Mouse (Mus musculus): ENCODE data around the gene Gm6169. TPM values are rescaled to one million over a fixed set of nuclear protein-coding genes. Genes with fewer than 3 reads are reported as not detected.
A peak's percentile ranks its signal among the peaks of the same experiment; 100 is the strongest.
"Not testable (repeated sequence)": the region's sequence is repeated elsewhere in the genome, so short reads cannot be mapped to it uniquely, and the experiment has no call there.

The Gm6169 gene
- polyA plus RNA-seq, 1 experiment from 2014 or later, result 0.42 TPM

DNA sequence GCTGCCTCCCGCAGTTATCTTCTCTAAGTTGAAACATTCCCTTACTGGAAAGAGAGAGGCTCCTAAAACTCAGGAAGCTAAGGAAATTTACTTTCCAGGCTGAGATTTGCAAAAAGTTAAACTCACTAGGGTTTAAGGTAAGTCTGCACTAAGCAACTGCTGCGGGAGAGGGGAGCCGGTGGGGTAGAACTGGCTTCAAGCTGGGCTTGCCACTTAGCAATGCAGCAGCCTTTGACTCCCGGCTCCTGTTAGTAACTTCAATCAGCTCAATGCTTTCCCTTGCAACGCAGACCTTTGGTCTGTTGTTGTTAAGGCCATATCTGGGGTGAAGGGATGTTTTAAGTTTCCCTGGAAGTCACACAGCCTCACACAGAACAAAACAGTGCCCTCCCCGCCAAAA lies 31.3 kb downstream of the Gm6169 start:
- H3K4me3 ChIP-seq (ENCODE audit: low read depth, low read length), result no peak overlapping the region
- no peak overlapping the region for H3K4me2 ChIP-seq (ENCODE audit: low read depth, low read length)
- H3K27me3 ChIP-seq (ENCODE audit: control insufficient read depth, insufficient read depth, low read length), result no peaks in the 10 kb centered on the region
- ATAC-seq (replicated peaks; ENCODE audit: insufficient number of reproducible peaks, low FRiP score, low TSS enrichment, low read depth) (no peak), DNase-seq (ENCODE audit: low spot score) (peak; percentile 24)
- no peak overlapping the region for H3K27ac ChIP-seq (replicated peaks; ENCODE audit: low read depth, low read length)
- H3K9ac ChIP-seq (replicated peaks; ENCODE audit: low read length), result no peak overlapping the region
- H3K36me3 ChIP-seq (replicated peaks; ENCODE audit: control insufficient read depth, insufficient read depth, low read depth, low read length), result no peaks in the 10 kb centered on the region
- WGBS, result 4% methylated on average over 6 of the region's 6 CpGs
- no peaks in the 10 kb centered on the region for H3K4me1 ChIP-seq (ENCODE audit: control insufficient read depth, insufficient read depth, low read length)
- no peaks in the 10 kb centered on the region for H3K9me3 ChIP-seq (replicated peaks; ENCODE audit: control insufficient read depth, low read length)

DNA sequence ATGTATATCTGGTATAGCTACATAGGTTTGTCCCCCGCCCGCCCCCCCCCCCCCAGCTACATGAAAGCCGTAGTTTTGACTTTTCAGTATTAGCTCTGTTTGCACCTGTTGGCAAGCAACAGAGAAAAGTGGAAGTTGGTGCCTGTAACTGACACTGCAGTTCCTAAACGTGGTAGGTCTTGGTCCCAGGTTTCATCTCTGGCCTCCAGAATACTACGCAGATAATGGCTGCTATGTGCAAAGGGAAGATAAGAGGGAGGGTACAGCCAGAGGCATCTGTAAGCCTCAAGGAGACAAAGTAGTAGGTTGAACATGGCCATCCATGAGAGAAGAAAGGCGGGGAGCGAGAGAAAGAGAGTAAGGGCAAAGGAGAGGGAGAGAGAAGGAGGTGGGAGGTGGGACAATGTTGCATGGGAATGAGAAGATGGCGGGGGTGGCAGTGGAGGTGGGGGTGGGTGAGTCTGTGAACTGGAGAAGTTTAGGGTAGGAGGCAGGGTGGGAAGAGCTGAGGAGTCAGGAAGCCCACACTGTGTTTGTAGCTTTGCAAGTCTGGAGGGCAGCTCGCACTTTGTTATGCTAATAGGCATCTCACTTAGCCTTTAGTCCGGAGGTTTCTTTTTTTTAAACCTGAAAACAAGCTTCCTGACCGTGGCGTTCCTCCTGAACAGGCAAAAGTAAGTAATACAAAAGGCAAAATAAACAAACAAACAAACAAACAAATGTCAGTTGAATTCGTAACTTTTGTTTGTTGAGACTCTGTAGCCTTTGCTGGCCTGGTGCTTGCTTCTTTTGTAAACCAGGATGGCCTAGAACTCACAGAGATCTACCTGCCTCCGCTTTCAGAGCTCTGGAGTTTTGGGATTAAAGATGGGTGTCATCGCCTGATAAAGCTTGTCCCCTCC lies 32.1 kb downstream of the Gm6169 start, which contains the start of gene Fam169a:
Fam169a (plus strand) TSS at position 638 of the 902 bp plus-strand sequence.
- WGBS, result 36% methylated on average over 15 of the region's 15 CpGs
- Histone ChIP-seq H3K9me3 (replicated peaks; ENCODE audit: control insufficient read depth, low read length) (no peaks in the 10 kb centered on the region), H3K9ac (replicated peaks; ENCODE audit: low read length) (no peak within 1 kb of the TSS), H3K4me1 (ENCODE audit: control insufficient read depth, insufficient read depth, low read length) (no peaks in the 10 kb centered on the region), H3K4me3 (ENCODE audit: low read depth, low read length) (no peak within 1 kb of the TSS), H3K27me3 (ENCODE audit: control insufficient read depth, insufficient read depth, low read length) (no peaks in the 10 kb centered on the region), H3K4me2 (ENCODE audit: low read depth, low read length) (no peak within 1 kb of the TSS), H3K27ac (replicated peaks; ENCODE audit: low read depth, low read length) (no peak within 1 kb of the TSS), H3K36me3 (replicated peaks; ENCODE audit: control insufficient read depth, insufficient read depth, low read depth, low read length) (no peaks in the 10 kb centered on the region)
- ATAC-seq (replicated peaks; ENCODE audit: insufficient number of reproducible peaks, low FRiP score, low TSS enrichment, low read depth), result no peak
- no peak for DNase-seq (ENCODE audit: low spot score)

DNA sequence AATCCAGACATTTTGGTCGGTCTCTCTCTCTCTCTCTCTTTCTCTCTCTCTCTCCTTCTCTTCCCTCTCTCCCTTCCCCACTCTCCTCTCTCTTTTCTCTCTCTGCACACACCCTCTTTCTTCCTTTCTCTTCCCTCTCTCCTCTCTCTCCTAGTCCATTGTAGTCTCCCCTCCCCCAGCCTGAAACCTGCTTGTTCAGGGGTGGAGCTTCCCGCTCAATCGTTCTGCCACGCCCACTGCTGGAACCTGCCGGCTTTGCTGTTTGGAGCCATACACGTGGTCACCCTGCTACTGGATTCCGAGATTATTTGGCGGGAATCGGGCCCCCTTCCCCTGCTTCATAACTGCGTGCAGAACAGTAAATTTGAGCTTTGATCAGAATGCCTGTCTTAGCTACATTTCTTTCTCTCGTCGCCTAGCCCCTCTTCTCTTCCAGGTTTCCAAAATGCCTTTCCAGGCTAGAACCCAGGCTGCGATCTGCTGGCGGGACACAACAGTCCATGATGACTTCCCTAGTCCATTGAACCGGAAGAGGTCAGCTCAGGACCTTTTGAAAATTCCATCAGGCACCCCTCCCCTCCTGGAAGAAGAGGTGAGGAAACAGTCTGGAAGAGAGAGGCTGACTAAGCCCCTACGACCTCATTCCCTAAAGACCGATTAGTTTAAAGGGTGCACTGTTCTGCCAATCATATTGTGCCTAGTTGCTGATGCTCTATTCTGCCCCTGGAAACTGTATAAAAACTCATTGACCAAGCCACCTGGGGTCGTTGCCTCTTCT lies 34.0 kb downstream of the Gm6169 start:
- DNase-seq (ENCODE audit: low spot score), result peak; percentile 25
- not testable (repeated sequence) for H3K9me3 ChIP-seq (replicated peaks; ENCODE audit: control insufficient read depth, low read length); H3K36me3 ChIP-seq (replicated peaks; ENCODE audit: control insufficient read depth, insufficient read depth, low read depth, low read length); H3K4me1 ChIP-seq (ENCODE audit: control insufficient read depth, insufficient read depth, low read length); H3K27ac ChIP-seq (replicated peaks; ENCODE audit: low read depth, low read length); H3K4me2 ChIP-seq (ENCODE audit: low read depth, low read length); H3K27me3 ChIP-seq (ENCODE audit: control insufficient read depth, insufficient read depth, low read length); H3K9ac ChIP-seq (replicated peaks; ENCODE audit: low read length); H3K4me3 ChIP-seq (ENCODE audit: low read depth, low read length)
- ATAC-seq (replicated peaks; ENCODE audit: insufficient number of reproducible peaks, low FRiP score, low TSS enrichment, low read depth), result 0 out of 2 replicates have a peak, but pooled peaks have one; percentile 15
- 40% methylated on average over 18 of the region's 18 CpGs for WGBS

DNA sequence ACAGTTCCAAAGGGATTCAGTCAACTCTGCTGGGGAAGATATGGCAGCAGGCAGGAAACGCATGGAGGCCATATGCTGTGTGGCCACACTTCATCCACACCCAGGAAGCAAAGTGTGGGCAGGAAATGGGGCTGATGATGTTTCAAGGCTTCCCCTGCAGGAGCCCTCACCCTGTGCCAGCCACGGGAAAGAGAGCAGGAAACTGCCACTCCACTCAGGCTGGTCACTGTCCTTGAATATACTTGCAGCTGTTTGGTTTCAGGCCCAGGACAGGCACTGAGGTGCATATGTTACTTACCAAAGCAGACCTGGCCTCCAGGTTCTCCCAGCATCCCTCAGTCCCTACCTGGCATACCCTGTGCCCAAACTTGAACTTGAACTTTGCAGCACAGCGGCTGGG lies 34.6 kb downstream of the Gm6169 start:
- no peak overlapping the region for H3K4me2 ChIP-seq (ENCODE audit: low read depth, low read length)

DNA sequence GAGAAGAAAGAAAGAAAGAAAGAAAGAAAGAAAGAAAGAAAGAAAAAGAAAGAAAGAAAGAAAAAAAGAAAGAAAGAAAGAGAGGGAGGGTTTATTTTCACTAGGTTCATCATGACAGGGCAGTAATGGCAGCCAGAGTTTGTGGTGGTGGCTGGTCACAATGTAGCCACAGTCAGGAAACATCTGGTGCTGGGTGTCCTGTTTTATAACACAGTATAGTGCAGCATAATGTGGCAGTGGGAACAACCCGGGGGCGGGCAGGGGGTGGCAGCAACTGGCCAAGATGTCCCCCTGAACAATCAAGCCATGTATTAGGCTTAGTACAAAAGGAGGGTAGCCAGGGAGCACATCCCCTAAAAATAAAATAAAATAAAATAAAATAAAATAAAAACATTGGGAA lies 35.6 kb downstream of the Gm6169 start:
- no peak for ATAC-seq (replicated peaks; ENCODE audit: insufficient number of reproducible peaks, low FRiP score, low TSS enrichment, low read depth)
- H3K4me3 ChIP-seq (ENCODE audit: low read depth, low read length), result no peak overlapping the region
- no peaks in the 10 kb centered on the region for H3K36me3 ChIP-seq (replicated peaks; ENCODE audit: control insufficient read depth, insufficient read depth, low read depth, low read length)
- H3K4me1 ChIP-seq (ENCODE audit: control insufficient read depth, insufficient read depth, low read length), result no peaks in the 10 kb centered on the region
- 90% methylated on average over 2 of the region's 2 CpGs for WGBS
- no peaks in the 10 kb centered on the region for H3K27me3 ChIP-seq (ENCODE audit: control insufficient read depth, insufficient read depth, low read length)
- DNase-seq (ENCODE audit: low spot score), result no peak
- H3K4me2 ChIP-seq (ENCODE audit: low read depth, low read length), result no peak overlapping the region
- H3K9ac ChIP-seq (replicated peaks; ENCODE audit: low read length), result no peak overlapping the region
- H3K9me3 ChIP-seq (replicated peaks; ENCODE audit: control insufficient read depth, low read length), result no peaks in the 10 kb centered on the region
- no peak overlapping the region for H3K27ac ChIP-seq (replicated peaks; ENCODE audit: low read depth, low read length)

More for the DNA sequence above, 34.6 kb downstream of the Gm6169 start:
- Histone ChIP-seq H3K9me3 (replicated peaks; ENCODE audit: control insufficient read depth, low read length) (no peaks in the 10 kb centered on the region), H3K27ac (replicated peaks; ENCODE audit: low read depth, low read length) (no peak overlapping the region), H3K4me1 (ENCODE audit: control insufficient read depth, insufficient read depth, low read length) (no peaks in the 10 kb centered on the region), H3K9ac (replicated peaks; ENCODE audit: low read length) (no peak overlapping the region), H3K27me3 (ENCODE audit: control insufficient read depth, insufficient read depth, low read length) (no peaks in the 10 kb centered on the region), H3K4me3 (ENCODE audit: low read depth, low read length) (no peak overlapping the region), H3K36me3 (replicated peaks; ENCODE audit: control insufficient read depth, insufficient read depth, low read depth, low read length) (no peaks in the 10 kb centered on the region)
- 40% methylated on average over 3 of the region's 3 CpGs for WGBS
- 0 out of 2 replicates have a peak, but pooled peaks have one; percentile 41 for ATAC-seq (replicated peaks; ENCODE audit: insufficient number of reproducible peaks, low FRiP score, low TSS enrichment, low read depth)
- no peak for DNase-seq (ENCODE audit: low spot score)

DNA sequence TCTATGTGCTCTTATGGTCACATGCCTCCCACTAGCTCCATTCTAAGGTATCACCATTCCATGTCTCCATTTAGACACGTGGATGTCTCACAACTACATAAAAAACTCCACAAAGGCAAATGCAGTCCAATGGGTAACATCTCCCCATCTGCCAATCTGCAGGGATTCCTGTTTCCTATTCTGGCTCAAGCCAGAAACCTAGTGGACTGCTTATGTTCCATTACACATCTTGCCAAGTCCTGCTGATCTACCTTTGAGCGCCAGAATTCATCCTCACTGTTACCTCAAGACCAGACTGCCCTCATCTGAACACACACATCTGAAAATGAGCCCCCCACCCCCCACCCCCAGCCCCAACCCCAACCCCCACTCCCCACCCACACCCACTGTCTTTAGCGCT lies 36.9 kb downstream of the Gm6169 start:
- Histone ChIP-seq H3K4me1 (ENCODE audit: control insufficient read depth, insufficient read depth, low read length) (no peaks in the 10 kb centered on the region), H3K36me3 (replicated peaks; ENCODE audit: control insufficient read depth, insufficient read depth, low read depth, low read length) (no peaks in the 10 kb centered on the region), H3K4me3 (ENCODE audit: low read depth, low read length) (no peak overlapping the region), H3K4me2 (ENCODE audit: low read depth, low read length) (no peak overlapping the region), H3K9ac (replicated peaks; ENCODE audit: low read length) (no peak overlapping the region), H3K9me3 (replicated peaks; ENCODE audit: control insufficient read depth, low read length) (no peaks in the 10 kb centered on the region), H3K27ac (replicated peaks; ENCODE audit: low read depth, low read length) (no peak overlapping the region), H3K27me3 (ENCODE audit: control insufficient read depth, insufficient read depth, low read length) (no peaks in the 10 kb centered on the region)
- ATAC-seq (replicated peaks; ENCODE audit: insufficient number of reproducible peaks, low FRiP score, low TSS enrichment, low read depth), result no peak
- DNase-seq (ENCODE audit: low spot score), result no peak
- 89% methylated on average over 3 of the region's 3 CpGs for WGBS

DNA sequence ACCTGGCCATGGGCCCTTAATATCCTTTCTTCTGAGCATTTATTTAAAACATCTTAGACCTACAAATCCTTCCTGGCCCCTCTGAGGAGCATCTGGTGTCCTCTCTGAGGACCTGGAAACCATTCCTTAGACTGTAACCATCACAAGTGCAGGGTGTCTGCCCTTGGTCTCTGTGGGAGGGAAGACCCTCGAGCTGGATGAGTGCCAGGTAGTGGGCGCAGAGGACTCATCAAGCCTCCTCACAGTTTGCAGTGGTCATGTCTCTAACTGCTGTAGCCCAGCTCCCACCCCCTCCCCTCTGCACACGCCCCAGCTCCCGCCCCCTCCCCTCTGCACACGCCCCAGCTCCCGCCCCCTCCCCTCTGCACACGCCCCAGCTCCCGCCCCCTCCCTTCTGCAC lies 38.7 kb downstream of the Gm6169 start:
- Histone ChIP-seq H3K36me3 (replicated peaks; ENCODE audit: control insufficient read depth, insufficient read depth, low read depth, low read length) (no peaks in the 10 kb centered on the region), H3K4me1 (ENCODE audit: control insufficient read depth, insufficient read depth, low read length) (no peaks in the 10 kb centered on the region), H3K27ac (replicated peaks; ENCODE audit: low read depth, low read length) (no peak overlapping the region), H3K4me2 (ENCODE audit: low read depth, low read length) (no peak overlapping the region), H3K27me3 (ENCODE audit: control insufficient read depth, insufficient read depth, low read length) (no peaks in the 10 kb centered on the region), H3K9ac (replicated peaks; ENCODE audit: low read length) (no peak overlapping the region), H3K9me3 (replicated peaks; ENCODE audit: control insufficient read depth, low read length) (no peaks in the 10 kb centered on the region), H3K4me3 (ENCODE audit: low read depth, low read length) (no peak overlapping the region)
- DNase-seq (ENCODE audit: low spot score), result no peak
- no peak for ATAC-seq (replicated peaks; ENCODE audit: insufficient number of reproducible peaks, low FRiP score, low TSS enrichment, low read depth)
- WGBS, result 81% methylated on average over 2 of the region's 8 CpGs

DNA sequence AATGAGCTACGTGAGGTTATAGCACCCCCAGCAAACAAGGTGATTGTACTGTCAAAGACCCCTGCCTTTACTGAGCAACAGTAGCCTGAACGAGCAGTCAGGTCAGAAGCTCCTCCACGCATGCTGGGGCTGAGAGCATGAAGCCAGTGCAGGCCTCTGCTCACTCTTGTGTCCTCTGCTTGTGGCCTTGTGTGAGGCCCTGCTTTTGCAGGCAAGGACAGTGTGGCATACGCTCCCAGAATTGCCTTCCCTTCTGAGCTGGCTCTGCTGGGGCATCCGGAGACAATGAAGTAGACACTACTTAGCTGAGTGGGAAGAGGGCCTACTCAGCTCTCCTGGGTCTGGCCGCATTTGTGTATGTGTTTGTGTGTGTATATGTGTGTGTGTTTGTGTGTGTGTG lies 39.3 kb downstream of the Gm6169 start:
- H3K9ac ChIP-seq (replicated peaks; ENCODE audit: low read length), result no peak overlapping the region
- no peaks in the 10 kb centered on the region for H3K36me3 ChIP-seq (replicated peaks; ENCODE audit: control insufficient read depth, insufficient read depth, low read depth, low read length)
- H3K4me2 ChIP-seq (ENCODE audit: low read depth, low read length), result no peak overlapping the region
- H3K27me3 ChIP-seq (ENCODE audit: control insufficient read depth, insufficient read depth, low read length), result no peaks in the 10 kb centered on the region
- WGBS, result 93% methylated on average over 6 of the region's 6 CpGs
- no peak for ATAC-seq (replicated peaks; ENCODE audit: insufficient number of reproducible peaks, low FRiP score, low TSS enrichment, low read depth)
- no peaks in the 10 kb centered on the region for H3K4me1 ChIP-seq (ENCODE audit: control insufficient read depth, insufficient read depth, low read length)
- H3K27ac ChIP-seq (replicated peaks; ENCODE audit: low read depth, low read length), result no peak overlapping the region
- DNase-seq (ENCODE audit: low spot score), result no peak
- no peak overlapping the region for H3K4me3 ChIP-seq (ENCODE audit: low read depth, low read length)
- no peaks in the 10 kb centered on the region for H3K9me3 ChIP-seq (replicated peaks; ENCODE audit: control insufficient read depth, low read length)

Data from embryonic facial prominence, embryonic 11.5 days (tissue).